In the genomic region with DNA sequence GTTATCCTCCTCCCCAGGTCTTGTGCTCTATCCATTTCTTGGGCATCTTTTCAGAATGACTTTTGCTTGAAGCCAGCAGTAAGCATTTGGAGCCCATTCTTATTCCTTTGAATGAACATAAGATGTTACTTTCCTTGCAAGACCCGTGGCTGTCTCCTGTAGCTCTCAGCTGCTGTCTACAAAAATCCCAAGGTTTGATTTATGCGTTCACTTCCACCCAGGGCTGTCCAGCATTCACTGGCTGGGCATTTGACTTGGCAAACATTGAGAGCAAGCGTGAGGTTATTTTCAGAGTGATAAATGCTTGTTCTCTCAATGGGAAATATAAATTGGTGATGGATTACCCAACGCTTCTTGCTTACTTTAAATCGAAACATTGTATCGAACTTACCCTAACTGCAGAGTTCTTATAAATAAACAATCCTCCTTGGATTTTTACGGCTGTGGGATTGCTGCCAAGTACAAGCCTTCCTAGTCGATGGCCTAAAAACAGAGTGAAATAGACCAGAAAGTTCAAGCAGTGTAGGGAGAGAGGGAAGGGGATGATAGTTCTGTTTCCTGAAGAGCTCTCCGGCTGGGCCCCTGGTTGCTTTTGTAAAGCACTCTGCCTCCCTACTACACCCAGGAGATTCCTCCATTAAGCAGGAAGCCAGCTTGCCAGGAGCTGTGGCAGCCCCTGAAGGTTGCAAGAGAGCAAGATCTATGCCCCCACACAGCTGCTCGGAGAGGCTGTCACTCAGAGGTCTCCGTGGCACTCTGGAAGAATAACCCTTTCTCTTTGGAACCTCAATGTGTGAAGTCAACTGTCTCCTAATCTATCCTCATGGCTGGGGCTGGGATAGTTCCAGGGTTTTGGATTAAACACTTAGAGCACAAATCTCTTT, we compare ENCODE assay signal across 10 mouse cellular contexts.
A peak's percentile ranks its signal among the peaks of the same experiment; 100 is the strongest.
DNase-seq lines count a peak whose midpoint lies in the region; ATAC-seq lines count a peak whose summit lies in the region.
"Had no signal": no experiment of that assay in that cellular context is flagged by ENCODE, and none has a peak within 500 bp of the region (broad histone marks: within the 10 kb centered on the region; RNA-seq: fewer than 3 reads in every experiment).

No protein-coding gene starts in this region.

- no peaks in the 10 kb centered on the region for H3K27me3 ChIP-seq in embryonic facial prominence, embryonic 13.5 days
- no peaks in the 10 kb centered on the region; the same call in 1 of the 2 replicates for H3K27me3 ChIP-seq in midbrain, embryonic 13.5 days

- H3K9me3 ChIP-seq in embryonic facial prominence, embryonic 13.5 days = no peaks in the 10 kb centered on the region
- H3K9me3 ChIP-seq in midbrain, embryonic 13.5 days = no peaks in the 10 kb centered on the region

- H3K4me2 ChIP-seq in embryonic facial prominence, embryonic 13.5 days = 0 out of 2 replicates have a peak overlapping the region, but pooled peaks have one; percentile 11
- H3K4me2 ChIP-seq in midbrain, embryonic 13.5 days (replicated peaks) = no peak overlapping the region; the same call in 1 of the 2 replicates

- H3K4me1 ChIP-seq in embryonic facial prominence, embryonic 13.5 days = peaks cover 22% of the 10 kb centered on the region
- peaks cover 16% of the 10 kb centered on the region for H3K4me1 ChIP-seq in midbrain, embryonic 13.5 days (replicated peaks)

- peak overlapping the region; percentile 77 for H3K27ac ChIP-seq in embryonic facial prominence, embryonic 13.5 days
- H3K27ac ChIP-seq in midbrain, embryonic 13.5 days = peak overlapping the region; percentile 46; the same call in 1 of the 2 replicates

- DNase-seq in embryo, embryonic 10 days (ENCODE audit: low spot score) = peak; percentile 63
- DNase-seq in kidney, adult 11 months = peak; percentile 7
- DNase-seq in left cerebral cortex, postnatal 36 days (ENCODE audit: low spot score in 2 of 2) = no peak
- DNase-seq in spleen, postnatal 14 days (ENCODE audit: low spot score in 2 of 2) = no peak
- DNase-seq in adrenal gland, postnatal 36 days = no peak
- DNase-seq: cerebellum, adult 9-10 months; lung, adult 2 months had no signal

- H3K36me3 ChIP-seq in embryonic facial prominence, embryonic 13.5 days = no peaks in the 10 kb centered on the region
- H3K36me3 ChIP-seq in midbrain, embryonic 13.5 days = no peaks in the 10 kb centered on the region

- H3K4me3 ChIP-seq in embryonic facial prominence, embryonic 13.5 days = no peak overlapping the region
- H3K4me3 ChIP-seq in midbrain, embryonic 13.5 days (replicated peaks) = no peak overlapping the region

- ATAC-seq in embryonic facial prominence, embryonic 13.5 days (ENCODE audit: insufficient number of reproducible peaks, insufficient read depth, low FRiP score, low TSS enrichment, low read depth) = no peak
- ATAC-seq in midbrain, embryonic 13.5 days = peak; percentile 77
- ATAC-seq: Patski had no signal

- intact Hi-C loops in left cerebral cortex, postnatal 36 days (cut with DNase I) = no loop called here

- H3K9ac ChIP-seq in embryonic facial prominence, embryonic 13.5 days = no peak overlapping the region
- H3K9ac ChIP-seq in midbrain, embryonic 13.5 days (replicated peaks) = no peak overlapping the region

- WGBS in embryonic facial prominence, embryonic 13.5 days = 45% methylated on average over 11 of the region's 11 CpGs
- 36% methylated on average over 11 of the region's 11 CpGs for WGBS in midbrain, embryonic 13.5 days

Comparison
In these comparisons a context has a peak if more than half of its experiments do, and no peak if none do; other contexts are left out.
1. DNase-seq: peak in embryo, embryonic 10 days (single experiment) and kidney, adult 11 months (single experiment); none in left cerebral cortex, postnatal 36 days (0 of 2), spleen, postnatal 14 days (0 of 2) and adrenal gland, postnatal 36 days (0 of 2).